Mouse (Mus musculus): ENCODE measurements around the gene Rabggta.
"Not testable (repeated sequence)": the region's sequence is repeated elsewhere in the genome, so short reads cannot be mapped to it uniquely, and the experiment has no call there.

- not testable (repeated sequence) for TF ChIP-seq POLR2A (IDR thresholded peaks at IDR 0.05; ENCODE audit: control insufficient read depth, low read depth, low read length)
- TF ChIP-seq CTCF (IDR thresholded peaks at IDR 0.05; ENCODE audit: control insufficient read depth, insufficient read depth, insufficient replicate concordance, low read depth, low read length): peak; percentile 68; the same call in 1 of the 2 replicates
Measured at GRCm38 (mm10) chr14:55760156-55760555, 38.1 kb upstream of the Rabggta start.
